Mouse (Mus musculus): Measurements from ENCODE around the gene Sycp2l.
"Not testable (repeated sequence)": the region's sequence is repeated elsewhere in the genome, so short reads cannot be mapped to it uniquely, and the experiment has no call there.

The Sycp2l gene

GRCm38 (mm10) chr13:41128326-41128725 is 14.2 kb downstream of the Sycp2l start:
- no peak for DNase-seq

- no peak for DNase-seq
These were observed 15.0 kb downstream of the Sycp2l start for GRCm38 (mm10) chr13:41129061-41129460.

DNA sequence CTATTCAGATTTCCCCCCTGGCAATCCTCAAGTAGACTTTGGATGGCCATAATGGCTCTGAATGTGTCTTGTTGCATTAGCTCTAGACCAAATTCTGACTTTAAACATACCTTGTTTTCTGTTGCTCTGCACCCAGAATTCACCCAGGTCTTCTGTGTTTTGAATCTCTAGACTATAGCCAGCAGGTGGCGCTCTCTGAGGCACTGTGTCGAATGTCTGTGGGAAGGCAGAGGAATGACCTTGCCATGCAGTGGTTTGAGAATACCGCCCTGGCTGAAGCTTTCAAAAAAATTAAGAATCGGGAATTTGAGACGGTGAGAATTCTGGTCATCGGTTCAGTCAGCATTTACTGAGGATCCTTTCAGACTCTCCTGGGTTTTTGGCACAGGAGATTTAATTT is 20.8 kb downstream of the Sycp2l start:
- peak; percentile 81 for DNase-seq

DNA sequence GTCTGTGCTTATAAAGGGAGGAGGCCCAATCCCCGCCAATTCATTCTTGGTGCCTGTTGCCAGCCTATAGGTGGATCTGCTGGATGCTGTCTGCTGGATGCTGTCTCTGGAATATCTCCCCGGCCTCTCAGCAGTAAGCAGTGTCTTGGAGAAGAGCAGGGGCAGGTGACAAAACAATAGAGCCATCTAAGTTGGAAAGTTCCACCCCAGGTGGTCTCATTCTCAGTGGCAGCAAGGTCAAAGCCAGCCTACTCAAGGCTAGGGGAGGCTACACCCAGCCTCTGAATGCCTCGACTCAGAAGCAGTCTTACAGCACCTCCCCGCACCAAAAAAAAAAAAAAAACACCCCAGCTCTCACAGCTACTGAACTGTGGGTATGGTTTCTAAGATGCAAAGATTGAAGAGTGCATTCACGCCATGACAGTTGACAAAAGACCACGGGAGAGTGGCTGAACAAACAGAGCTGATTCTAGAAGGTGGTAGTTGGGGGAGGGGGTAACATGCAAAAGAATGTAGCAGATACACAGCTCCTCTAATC is 31.4 kb downstream of the Sycp2l start:
- no peak for DNase-seq

GRCm38 (mm10) chr13:41146271-41146670 is 32.2 kb downstream of the Sycp2l start:
- DNase-seq = peak; percentile 74

GRCm38 (mm10) chr13:41153146-41153545 is 39.0 kb downstream of the Sycp2l start:
- DNase-seq = no peak

DNA sequence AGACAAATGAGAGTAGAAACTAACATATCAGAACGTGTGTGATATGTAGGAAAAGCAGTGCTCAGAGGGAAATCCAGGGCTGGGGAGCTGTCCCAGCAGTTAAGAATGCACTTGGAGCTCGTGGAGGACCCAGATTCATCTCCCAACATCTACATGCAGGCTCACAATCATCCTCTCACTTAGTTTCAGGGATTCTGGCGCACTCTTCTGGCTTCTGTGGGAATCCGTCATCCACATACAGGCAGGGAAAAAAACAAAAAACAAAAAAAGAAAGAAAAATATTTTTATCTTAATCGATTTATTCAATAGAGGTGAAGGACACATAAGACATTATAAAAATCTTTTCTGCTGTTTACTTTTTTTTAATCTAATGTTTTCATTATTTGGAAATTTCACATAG is 44.3 kb downstream of the Sycp2l start:
- DNase-seq = no peak

DNA sequence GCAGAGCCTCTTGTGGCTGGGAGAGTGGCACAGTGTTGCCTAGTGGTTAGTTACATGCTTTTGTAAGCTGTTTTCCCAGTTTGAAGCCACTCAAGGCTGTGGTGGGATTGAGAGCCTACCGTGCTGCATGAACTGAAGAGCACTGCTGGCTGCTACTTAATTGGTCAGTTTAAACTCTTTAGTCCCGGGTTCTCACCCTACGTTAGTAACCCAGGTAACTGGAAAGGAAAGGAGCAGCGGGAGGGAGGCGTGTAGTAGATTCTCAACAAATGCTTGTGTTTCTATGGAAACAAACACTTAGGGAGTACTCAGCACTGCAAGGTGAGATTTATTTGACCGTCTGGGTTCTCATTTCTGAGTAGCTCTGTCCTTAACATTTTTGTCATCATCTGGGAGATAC is 73.8 kb downstream of the Sycp2l start:
- no peak for DNase-seq

DNA sequence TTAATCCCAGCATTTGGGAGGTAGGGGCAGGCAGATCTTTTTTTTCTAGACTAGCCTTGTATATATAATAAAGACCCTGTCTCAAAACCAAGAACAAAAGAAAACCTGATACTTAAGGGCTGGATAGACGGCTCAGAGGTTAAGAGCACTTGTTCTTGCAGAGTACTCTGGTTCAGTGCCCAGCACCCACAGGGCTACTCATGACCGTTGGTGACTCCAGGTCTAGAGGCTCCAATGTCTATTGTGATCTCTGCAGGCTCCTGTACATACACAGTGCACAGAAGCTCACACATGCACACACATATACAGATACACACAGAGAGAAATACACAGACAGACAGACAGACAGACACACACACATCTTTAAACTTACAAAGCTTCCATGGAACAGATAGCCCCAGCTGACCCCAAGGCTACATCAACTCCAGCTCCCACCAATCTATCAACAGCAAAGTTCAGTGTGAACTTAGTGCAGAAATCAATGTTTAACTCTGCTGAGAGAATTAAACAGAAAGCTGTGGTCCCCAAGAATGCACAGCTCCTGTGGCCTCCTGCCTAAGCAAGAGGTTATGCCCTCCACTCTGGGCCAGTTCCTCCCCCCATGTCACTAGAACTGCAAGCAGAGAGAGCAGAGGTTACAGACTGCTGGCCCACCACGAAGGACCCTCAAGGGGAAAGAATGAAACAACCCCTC is 81.7 kb downstream of the Sycp2l start:
- DNase-seq = no peak

GRCm38 (mm10) chr13:41200861-41201260 is 86.8 kb downstream of the Sycp2l start:
- no peak for DNase-seq

DNA sequence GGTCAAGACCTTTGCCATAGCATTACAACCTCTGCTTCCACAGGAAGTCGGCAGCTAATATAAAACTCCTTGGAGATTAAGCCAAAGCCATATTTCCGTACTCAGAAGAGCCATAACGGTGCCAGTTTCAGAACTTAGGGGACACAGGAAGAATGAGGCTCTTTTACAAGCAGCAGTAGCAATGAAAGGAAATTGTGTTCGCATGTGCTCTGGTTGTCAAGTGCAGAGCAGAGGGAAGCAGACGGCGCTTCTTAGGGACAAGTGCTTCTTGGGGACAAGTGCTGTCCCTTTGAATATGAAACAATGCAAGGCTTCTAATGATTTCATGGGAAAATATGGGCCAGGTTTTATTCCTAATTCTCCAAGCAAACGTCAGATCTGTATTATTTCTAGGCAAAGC is 89.2 kb downstream of the Sycp2l start:
- DNase-seq = no peak

- no peak for DNase-seq
These were observed 89.6 kb downstream of the Sycp2l start for GRCm38 (mm10) chr13:41203691-41204090.

DNA sequence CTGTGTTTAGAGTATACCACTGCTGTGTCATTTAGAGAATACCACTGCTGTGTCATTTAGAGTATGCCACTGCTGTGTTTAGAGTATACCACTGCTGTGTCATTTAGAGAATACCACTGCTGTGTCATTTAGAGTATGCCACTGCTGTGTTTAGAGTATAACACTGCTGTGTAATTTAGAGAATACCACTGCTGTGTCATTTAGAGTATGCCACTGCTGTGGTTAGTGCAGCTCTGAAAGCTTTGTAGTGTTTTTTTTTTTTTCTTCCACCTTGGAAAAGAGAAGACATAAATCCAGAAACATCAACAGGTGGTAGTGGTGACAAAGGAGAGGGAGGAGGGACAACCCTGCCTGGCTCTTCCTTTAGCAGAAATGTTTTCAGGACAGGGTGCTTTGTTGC is 91.5 kb downstream of the Sycp2l start:
- DNase-seq = not testable (repeated sequence)

GRCm38 (mm10) chr13:41206241-41206640 is 92.1 kb downstream of the Sycp2l start:
- no peak for DNase-seq

DNA sequence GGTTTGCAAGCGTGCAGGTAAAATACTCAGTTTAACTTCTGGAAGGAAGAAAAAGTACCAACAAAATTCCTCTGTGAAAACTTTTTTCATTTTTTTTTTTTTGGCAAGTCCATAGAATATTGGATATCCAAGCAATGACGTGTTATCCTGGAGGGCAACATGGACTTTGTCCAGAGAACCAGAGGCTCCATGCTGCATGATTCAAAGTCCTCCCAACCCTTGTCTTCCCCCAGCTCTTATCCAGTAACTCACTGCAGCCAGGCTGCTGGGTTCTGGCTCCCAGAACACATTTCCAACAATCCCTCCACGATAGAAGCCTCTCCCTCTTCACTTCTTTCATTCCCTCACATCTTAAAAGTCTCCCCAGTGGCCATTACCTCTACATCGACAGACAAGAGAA is 97.2 kb downstream of the Sycp2l start:
- no peak for DNase-seq

GRCm38 (mm10) chr13:41212558-41213322 is 98.6 kb downstream of the Sycp2l start:
- no peak for DNase-seq

- no peak for DNase-seq
These were observed 101.6 kb downstream of the Sycp2l start for GRCm38 (mm10) chr13:41215669-41216068.

- no peak for DNase-seq
These were observed 102.1 kb downstream of the Sycp2l start for GRCm38 (mm10) chr13:41216236-41216635.

- no peak for DNase-seq
These were observed 104.9 kb downstream of the Sycp2l start for GRCm38 (mm10) chr13:41219056-41219455.

DNA sequence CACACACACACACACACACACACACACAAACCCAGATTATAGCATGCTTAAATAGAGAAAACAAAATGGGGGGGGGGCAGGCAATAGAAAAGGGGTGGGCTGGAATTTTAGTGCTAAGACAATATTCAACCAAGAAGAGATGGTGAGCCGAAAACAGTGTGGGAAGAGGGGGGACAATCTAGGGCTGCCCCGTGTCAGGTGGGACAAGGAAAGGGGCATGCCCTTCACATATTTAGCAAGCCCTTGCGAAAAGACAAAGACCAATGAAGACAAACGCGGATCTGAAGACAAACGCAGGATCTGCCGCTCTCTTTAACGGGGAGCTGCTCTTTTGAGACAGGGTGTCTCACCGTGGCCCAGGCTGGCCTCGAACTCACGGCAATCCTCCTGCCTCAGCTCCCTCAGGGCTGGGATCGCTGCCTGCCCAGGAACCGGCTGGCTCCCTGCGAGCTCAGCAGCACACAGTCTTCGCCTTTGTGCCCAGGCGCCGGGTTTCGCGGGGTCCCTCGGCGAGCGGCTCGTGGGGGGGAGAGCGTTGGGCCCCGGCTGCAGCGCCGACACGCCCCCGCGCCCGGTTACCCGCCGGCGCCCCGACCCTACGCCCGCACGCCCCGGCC is 105.7 kb downstream of the Sycp2l start:
- DNase-seq = no peak

DNA sequence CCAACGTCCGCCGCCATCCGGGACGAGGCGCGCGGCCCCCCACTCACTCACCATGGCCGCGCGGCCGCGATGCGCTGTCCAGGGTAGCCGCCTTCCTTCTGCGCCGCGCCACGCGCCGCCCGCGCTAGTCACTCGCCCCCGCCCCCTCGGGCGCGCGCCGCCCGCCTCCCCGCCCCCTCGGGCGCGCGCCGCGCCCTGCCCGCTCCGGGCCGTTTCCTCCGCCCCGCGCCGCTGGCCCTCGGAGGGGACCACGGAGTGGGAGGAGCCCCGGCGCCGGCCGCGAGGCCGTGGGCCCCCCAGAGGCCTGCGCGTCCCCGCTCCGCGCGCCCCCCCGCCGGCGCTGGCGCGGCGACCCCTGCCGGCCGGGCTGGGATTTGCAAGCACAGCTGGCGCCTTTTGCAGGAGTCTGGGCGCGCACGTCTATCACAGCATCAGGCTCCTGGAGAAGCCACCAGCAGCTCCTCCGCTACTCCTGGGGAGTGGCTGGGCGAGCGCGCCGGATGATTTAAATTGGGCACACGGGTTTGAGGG is 106.3 kb downstream of the Sycp2l start, which contains the start of gene Elovl2:
Elovl2 (minus strand) TSS at position 102 of the 531 bp plus-strand sequence.
- DNase-seq = peak; percentile 82

Measured in thymus, postnatal 4 days (tissue).